Mouse (Mus musculus) adrenal gland, postnatal 10 days (tissue): ENCODE data around the gene Fam19a2. TPM values are rescaled to one million over a fixed set of nuclear protein-coding genes. Genes with fewer than 3 reads are reported as not detected.

Experiments used
- DNase-seq: peaks from one replicate; pipeline ENCODE4 v3.0.0; 2021; ENCODE audit warnings: mixed read lengths
- total RNA-seq, 2 experiments: library from RNA; stranded (reverse); gene quantifications; 2 replicates each; pipeline ENCODE4 v1.2.3; 2021

The Fam19a2 gene
- total RNA-seq, 2 experiments from 2014 or later = 1.2 to 1.5 TPM

- no peak for DNase-seq
Measured at GRCm38 (mm10) chr10:123385641-123386040, 121.8 kb downstream of the Fam19a2 start.

- no peak for DNase-seq
Measured at GRCm38 (mm10) chr10:123395429-123395828, 131.6 kb downstream of the Fam19a2 start.

GRCm38 (mm10) chr10:123398136-123398535 is 134.3 kb downstream of the Fam19a2 start:
- no peak for DNase-seq

- no peak for DNase-seq
Measured at GRCm38 (mm10) chr10:123401188-123401587, 137.4 kb downstream of the Fam19a2 start.

GRCm38 (mm10) chr10:123402460-123402859 is 138.7 kb downstream of the Fam19a2 start:
- no peak for DNase-seq

GRCm38 (mm10) chr10:123414953-123415352 is 151.2 kb downstream of the Fam19a2 start:
- no peak for DNase-seq

GRCm38 (mm10) chr10:123416024-123416423 is 152.2 kb downstream of the Fam19a2 start:
- DNase-seq = no peak

GRCm38 (mm10) chr10:123418616-123419173 is 154.9 kb downstream of the Fam19a2 start:
- no peak for DNase-seq

GRCm38 (mm10) chr10:123420249-123420648 is 156.5 kb downstream of the Fam19a2 start:
- DNase-seq = no peak

- DNase-seq = no peak
Measured at GRCm38 (mm10) chr10:123424482-123424881, 160.7 kb downstream of the Fam19a2 start.

- no peak for DNase-seq
Measured at GRCm38 (mm10) chr10:123426527-123427363, 162.9 kb downstream of the Fam19a2 start.

GRCm38 (mm10) chr10:123431569-123431968 is 167.8 kb downstream of the Fam19a2 start:
- no peak for DNase-seq

- DNase-seq = no peak
Measured at GRCm38 (mm10) chr10:123437576-123437975, 173.8 kb downstream of the Fam19a2 start.

- DNase-seq = no peak
Measured at GRCm38 (mm10) chr10:123456800-123457199, 193.0 kb downstream of the Fam19a2 start.

- no peak for DNase-seq
Measured at GRCm38 (mm10) chr10:123460466-123460865, 196.7 kb downstream of the Fam19a2 start.

GRCm38 (mm10) chr10:123462305-123462704 is 198.5 kb downstream of the Fam19a2 start:
- no peak for DNase-seq

GRCm38 (mm10) chr10:123514749-123515148 is 251.0 kb downstream of the Fam19a2 start:
- DNase-seq = no peak

GRCm38 (mm10) chr10:123520613-123521012 is 256.8 kb downstream of the Fam19a2 start:
- DNase-seq = no peak

- no peak for DNase-seq
Measured at GRCm38 (mm10) chr10:123521203-123521602, 257.4 kb downstream of the Fam19a2 start.

- no peak for DNase-seq
Measured at GRCm38 (mm10) chr10:123525424-123525823, 261.6 kb downstream of the Fam19a2 start.

GRCm38 (mm10) chr10:123526059-123526458 is 262.3 kb downstream of the Fam19a2 start:
- DNase-seq = no peak

GRCm38 (mm10) chr10:123536143-123536542 is 272.3 kb downstream of the Fam19a2 start:
- DNase-seq = no peak

GRCm38 (mm10) chr10:123548391-123548790 is 284.6 kb downstream of the Fam19a2 start:
- DNase-seq = no peak

- no peak for DNase-seq
Measured at GRCm38 (mm10) chr10:123567677-123568076, 303.9 kb downstream of the Fam19a2 start.
